Mouse (Mus musculus): ENCODE data around the gene Ubac1.

The Ubac1 gene

DNA sequence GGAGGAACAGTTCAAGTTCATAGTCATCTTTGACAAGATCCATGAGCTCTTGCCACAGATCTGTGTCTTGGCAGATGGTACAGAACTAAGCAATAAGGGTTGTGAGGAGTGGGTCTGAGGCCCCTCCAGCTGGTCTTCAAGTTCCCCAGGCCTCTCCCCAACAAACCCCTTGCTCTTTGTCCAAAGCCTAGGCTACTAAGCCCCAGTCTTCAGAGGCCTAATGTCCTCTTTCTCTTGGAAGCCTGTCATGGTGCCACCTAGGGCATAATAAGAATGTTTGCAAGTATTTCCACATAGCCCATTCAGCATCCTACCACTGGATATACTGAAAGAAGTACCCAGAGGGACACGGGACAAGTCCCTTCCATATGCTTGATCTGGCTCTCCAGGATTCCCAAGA lies 1.1 kb upstream of the Ubac1 start:
- no peak for DNase-seq

DNA sequence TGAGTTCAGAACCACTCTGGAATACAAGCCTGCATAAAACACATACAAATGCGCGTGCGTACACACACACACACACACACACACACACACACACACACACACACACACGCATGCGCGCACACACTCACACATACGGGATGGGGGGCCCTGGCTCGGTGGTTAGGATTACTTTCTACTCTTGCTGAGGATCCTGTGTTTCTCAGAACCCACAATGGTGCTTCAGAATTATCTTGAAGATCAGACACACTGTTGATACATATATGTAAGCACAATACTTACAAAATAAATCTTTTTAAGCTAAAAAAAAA lies 665 bp upstream of the Ubac1 start:
- DNase-seq, result no peak

DNA sequence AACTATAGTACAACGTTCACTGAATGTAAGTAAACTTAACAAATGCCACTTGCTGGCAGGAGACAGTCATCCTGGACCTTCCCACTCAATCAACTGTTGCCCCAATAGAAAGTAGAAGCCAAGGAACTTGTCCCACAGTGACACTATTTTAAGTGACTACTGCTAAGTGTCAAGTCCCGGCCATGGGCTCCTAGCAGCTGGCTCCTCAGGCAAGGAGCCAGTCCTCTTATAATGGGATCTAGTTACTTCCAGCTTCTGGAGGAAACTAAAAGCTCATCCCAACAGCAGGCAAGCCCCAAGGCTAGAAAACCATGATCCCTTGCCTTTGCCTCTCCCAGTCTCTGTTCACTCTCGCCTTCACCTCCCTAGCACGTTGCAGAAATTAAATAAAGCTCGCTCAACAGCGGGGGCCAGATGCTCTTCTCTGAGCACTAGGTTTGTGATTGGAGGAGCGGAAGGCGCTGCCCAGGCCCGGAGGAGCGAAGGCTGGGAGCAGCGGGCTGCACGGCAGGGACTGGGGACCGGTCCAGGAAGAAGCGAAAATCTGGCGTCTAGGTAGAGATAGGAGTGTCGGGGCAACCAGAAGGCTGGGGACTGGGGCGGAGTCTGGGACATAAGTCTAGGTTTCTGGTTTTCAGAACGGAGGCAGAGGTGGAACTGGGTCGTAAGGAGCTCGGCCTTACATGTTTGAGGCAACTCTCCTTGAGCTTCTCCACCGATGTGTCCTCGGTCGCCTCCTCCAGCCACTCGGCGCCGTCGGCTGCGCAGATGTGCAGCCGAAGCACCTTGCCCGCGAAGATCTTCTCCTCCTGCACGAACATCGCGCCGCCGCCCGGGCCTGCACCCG lies 610 bp downstream of the Ubac1 start:
- peak; percentile 71 for DNase-seq

DNA sequence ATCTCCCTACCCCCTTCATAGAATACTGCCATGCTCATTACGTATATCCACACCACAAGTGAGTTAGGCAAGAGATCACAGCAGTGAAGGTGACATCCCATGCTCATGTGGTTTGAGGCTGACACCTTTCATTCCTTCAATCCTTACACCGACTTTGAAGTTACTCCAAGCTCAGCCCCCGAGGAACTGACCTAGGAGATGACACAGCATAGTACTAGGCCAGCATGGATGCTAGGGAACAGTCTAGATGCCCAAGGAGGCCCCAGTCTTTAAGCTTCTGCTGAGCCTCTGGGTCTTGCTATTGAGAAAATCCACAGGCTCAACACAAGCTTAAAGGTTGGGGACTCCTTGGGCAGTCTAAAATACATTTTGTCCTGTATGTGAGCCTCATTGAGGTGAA lies 1.6 kb downstream of the Ubac1 start:
- peak; percentile 72 for DNase-seq

DNA sequence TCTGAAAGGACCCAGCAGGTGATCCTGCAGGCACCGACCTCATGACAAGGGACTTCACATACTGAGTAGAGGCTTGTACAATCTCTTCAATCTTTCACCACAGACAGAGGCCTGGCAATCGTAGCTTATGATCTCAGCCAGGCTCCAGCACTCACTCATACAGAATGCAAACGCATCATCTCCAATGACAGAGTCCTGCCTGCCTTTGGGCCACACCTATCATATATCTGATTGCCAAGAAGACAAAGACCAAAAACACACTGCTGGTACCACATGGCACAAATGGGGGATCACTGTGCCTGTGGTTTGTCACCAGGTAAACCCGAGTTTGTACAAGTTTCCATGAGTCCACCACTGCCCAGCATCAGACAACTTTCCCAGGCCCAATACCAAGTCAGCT lies 4.2 kb downstream of the Ubac1 start:
- peak; percentile 70 for DNase-seq

DNA sequence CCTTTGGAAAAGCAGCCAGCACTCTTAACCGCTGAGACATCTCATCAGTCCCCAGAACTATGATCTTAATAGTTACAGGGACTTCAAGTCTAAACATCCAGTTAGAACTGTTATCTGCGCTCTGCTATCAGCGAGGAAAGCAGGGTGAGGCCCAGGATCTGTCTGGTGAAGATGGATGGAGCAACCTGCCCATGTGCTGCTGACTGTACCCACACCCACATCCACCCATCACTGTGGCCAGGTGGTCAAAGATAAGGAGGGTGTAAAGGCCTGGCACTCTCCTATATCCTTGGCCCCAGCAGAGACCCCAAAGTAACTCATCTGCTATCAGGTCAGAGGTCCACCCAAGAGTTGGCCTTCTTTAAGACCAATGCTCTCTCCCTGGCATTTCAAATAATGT lies 7.9 kb downstream of the Ubac1 start:
- peak; percentile 93 for DNase-seq

GRCm38 (mm10) chr2:26011420-26011819 lies 10.1 kb downstream of the Ubac1 start:
- DNase-seq, result peak; percentile 75

GRCm38 (mm10) chr2:26002001-26002400 lies 19.5 kb downstream of the Ubac1 start:
- DNase-seq, result no peak

GRCm38 (mm10) chr2:26001136-26001535 lies 20.4 kb downstream of the Ubac1 start:
- DNase-seq, result no peak

GRCm38 (mm10) chr2:25997716-25998115 lies 23.8 kb downstream of the Ubac1 start:
- no peak for DNase-seq

GRCm38 (mm10) chr2:25994791-25995190 lies 26.8 kb downstream of the Ubac1 start:
- no peak for DNase-seq

DNA sequence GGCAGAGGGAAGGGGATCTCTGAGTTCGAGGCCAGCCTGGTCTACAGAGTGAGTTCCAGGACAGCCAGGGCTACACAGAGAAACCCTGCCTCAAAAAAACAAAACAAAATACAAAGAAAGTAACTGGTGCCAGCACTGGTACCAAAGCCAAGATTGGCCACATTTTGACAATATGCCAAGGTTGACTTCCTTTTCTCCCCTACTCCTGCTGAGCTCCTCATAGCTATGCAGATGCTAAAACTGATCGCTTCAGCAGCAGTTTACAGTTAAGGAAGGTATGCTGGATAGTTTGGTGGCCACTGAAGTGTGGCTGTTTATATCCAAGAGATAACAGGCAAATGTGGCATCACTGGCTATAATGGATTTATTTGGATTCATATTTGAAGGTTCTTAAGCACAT lies 29.3 kb downstream of the Ubac1 start:
- DNase-seq, result no peak

- DNase-seq, result no peak
These were observed 31.9 kb downstream of the Ubac1 start for GRCm38 (mm10) chr2:25989651-25990050.

DNA sequence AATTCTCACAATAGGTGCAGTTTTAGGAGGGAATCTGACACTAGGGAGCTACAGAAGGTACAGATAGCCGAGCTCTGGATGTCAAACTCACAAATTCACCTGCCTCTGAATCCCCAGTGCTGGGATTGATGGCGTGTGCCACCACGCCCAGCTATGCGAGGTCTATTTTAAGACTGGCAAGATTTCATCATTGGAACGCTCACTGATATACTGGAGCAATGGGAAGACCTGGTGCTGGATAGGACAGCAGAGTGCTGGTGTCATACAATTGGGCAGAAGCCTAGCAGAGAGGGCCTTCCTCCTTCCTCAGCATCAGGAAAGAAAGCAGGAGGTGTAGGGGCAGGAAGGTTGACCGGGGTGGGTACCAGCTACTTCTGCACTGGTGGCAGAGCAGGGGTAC lies 33.7 kb downstream of the Ubac1 start:
- no peak for DNase-seq

DNA sequence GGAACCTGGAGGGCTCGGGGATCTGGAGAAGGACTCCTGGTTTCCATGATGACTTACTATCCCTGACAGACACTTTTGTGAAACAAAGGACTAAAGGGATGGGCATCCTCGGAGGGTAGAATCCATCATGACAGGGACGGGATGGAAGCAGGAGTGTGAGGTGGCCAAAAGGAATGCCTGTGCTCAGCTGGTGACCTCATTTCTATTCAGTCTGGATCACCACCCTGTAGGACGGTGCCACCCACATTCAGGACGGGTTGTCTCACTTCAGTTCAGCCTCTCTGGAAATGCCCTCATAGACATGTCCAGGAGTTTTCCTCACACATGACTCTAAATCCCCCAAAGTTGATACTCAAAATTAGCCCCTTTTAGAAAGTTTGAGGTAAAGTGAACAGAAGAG lies 34.9 kb downstream of the Ubac1 start:
- no peak for DNase-seq

- peak; percentile 100 for DNase-seq
These were observed 38.2 kb downstream of the Ubac1 start, which contains the start of gene Camsap1 for GRCm38 (mm10) chr2:25983159-25983907. TSS of gene Camsap1 (minus strand) at chr2:25983282.

DNA sequence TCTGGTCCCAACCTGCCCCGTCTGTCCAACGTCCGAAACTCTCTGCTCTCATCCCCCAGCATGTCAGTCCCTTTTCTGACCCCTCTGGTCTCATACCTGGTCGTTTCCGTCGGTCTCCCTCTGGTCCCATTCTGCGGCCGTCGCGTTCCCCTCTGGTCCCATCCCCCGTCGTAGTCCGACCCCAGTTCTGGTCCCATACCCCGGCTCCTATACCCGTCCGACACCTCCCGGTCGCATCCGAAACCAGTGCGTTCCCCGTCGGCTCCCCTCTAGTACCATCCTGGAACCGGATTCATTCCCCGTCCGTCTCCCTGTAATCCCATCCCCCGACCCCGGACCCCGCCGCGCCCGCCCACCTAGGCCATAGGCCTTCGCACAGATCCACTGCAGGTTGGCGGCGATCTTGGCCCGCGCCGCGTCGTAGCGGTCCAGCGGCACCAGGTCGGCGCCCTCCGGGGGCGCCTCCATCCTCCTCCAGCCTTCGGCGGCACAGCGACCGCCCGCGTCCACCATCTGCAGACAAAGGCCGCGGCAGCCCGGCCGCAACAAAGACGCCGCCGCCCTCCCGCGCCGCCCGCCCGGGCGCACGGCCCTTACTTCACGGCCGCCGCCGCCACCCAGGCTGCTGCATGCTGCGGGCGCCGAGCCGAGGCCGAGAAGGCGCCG lies 39.0 kb downstream of the Ubac1 start:
- DNase-seq, result no peak

GRCm38 (mm10) chr2:25982052-25982425 lies 39.5 kb downstream of the Ubac1 start:
- DNase-seq, result peak; percentile 64

GRCm38 (mm10) chr2:25978997-25979396 lies 42.5 kb downstream of the Ubac1 start:
- no peak for DNase-seq

DNA sequence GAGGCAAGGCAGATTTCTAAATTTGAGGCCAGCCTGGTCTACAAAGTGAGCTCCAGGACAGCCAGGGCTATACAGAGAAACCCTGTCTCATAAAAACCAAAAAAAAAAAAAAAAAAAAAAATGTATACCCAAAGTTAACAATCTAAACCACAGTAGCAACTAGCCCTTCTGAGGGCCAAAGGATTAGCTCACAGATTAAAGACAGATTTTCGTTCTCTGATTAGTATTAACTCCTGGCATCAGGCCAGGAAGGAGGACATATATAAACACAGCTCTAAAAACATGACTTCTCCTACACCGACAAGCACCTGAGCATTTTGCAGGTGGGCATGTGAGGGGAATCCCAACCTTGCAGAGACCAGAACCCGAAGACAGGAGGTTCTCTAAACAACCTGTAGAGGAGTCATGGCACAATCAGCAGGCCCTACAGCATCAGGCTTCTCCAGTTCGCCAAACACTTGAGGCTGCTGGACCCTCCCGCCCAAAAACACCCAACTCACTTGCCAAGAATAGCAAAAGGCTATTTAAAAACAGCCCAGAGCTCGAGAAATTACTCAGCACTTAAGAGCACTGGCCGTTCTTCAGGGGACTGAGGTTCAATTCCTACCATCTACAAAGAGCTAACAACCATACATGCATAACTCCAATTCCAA lies 43.8 kb downstream of the Ubac1 start:
- no peak for DNase-seq

DNA sequence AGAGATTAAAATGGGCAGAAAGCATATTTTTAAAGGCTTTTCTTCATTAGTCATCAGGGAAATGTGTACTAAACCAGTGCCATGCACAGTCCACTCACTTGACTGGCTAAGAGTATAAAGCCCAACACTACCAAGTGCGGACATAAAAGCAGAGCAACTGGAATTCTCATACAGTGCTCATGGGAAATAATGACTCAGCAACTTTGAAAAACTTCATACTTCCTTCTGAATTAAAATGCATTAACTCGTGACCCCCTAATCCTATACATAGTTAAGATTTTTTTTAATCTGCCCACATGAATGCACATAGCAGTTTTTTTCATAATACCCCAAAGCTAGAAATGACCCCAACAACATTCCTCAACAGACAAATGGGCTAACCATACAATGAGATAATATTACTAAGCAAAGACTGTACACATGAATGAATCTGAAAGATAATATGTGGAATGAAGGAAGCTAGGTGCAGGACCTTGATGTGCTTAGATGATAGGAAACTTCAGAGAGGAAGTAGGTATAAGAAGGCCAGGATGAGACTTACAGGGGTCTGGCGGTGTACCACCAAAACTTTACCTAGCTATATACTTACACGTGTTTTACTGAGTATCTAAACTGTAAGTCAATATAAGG lies 46.3 kb downstream of the Ubac1 start:
- no peak for DNase-seq

DNA sequence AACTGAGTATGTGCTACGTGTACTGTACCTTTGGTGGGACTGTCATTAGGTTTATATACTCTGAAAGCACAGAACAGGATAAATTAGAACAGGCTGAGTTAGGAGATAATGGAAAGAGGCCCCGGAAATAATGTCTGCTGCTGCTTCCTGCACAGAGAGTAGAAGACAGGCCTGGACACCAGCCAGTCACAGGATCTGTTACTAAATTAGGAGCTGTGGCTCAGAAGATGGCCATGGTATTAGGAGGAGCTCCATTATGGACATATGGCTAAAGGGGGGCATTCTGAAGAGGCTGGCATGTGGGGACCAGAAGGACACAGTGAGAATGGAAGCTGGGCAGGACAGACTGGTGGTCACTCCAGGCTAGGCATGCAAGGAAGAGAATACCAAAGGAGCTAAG lies 51.1 kb downstream of the Ubac1 start:
- DNase-seq, result no peak

- DNase-seq, result no peak
These were observed 52.2 kb downstream of the Ubac1 start for GRCm38 (mm10) chr2:25969319-25969718.
